Mouse (Mus musculus): ENCODE data around the gene Smco4.

DNA sequence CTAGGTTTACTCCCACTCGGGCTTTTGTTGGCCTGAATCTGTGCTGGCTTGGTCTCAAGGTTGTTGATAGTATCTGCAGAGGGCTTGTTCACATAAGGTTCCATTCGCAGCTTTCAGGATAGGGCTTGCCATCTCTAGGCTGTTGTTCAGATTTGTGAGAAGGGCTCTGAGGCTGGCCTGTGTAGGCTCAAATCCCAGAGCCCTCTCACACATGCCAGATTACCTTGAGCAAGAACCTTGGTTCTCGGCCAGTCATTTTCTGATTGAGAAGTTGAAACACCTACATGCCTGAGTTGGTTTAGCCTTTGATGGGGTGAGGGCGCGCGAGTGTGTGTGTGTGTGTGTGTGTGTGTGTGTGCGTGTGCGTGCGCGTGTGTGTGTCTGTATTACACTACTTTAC, 29.1 kb downstream of the Smco4 start:
- TF ChIP-seq POLR2A (IDR thresholded peaks at IDR 0.05; ENCODE audit: control insufficient read depth in 1 of 2, insufficient read depth in 1 of 2, low read depth in 1 of 2, low read length in 2 of 2, poor library complexity in 1 of 2) (no peak), MAFK (IDR thresholded peaks at IDR 0.05; ENCODE audit: borderline replicate concordance, low read depth, low read length) (no peak), POLR2AphosphoS5 (IDR thresholded peaks at IDR 0.05; ENCODE audit: borderline replicate concordance, low read depth, low read length) (no peak), TAL1 (IDR thresholded peaks at IDR 0.05; ENCODE audit: low read length) (no peak), NELFE (IDR thresholded peaks at IDR 0.05; ENCODE audit: low read depth, low read length) (no peak), CTCF (IDR thresholded peaks at IDR 0.05 in 2 of 3, conservative IDR thresholded peaks at IDR 0.05 in 1 of 3; ENCODE audit: control insufficient read depth in 1 of 3, insufficient read depth in 1 of 3, low read depth in 2 of 3, low read length in 3 of 3, poor library complexity in 1 of 3, severe bottlenecking in 1 of 3) (no peak), RAD21 (IDR thresholded peaks at IDR 0.05; ENCODE audit: low read depth, low read length) (no peak), MXI1 (IDR thresholded peaks at IDR 0.05; ENCODE audit: low read depth, low read length) (no peak), E2F4 (IDR thresholded peaks at IDR 0.05; ENCODE audit: borderline replicate concordance, low read depth, low read length) (no peak), USF1 (IDR thresholded peaks at IDR 0.05; ENCODE audit: low read depth, low read length) (no peak)

All from MEL (cell line).